Mouse (Mus musculus) intestine, embryonic 14.5 days (tissue): Measurements from ENCODE around the gene Esrrg. TPM values are rescaled to one million over a fixed set of nuclear protein-coding genes. Genes with fewer than 3 reads are reported as not detected.

ENCODE experiments used
- ATAC-seq: fragments of 200-750 bp; cut with Nextera tagmentation; replicated peaks from 2 replicates; pipeline ENCODE4 v1.8.0; 2017; ENCODE audit warnings: low read depth, moderate number of reproducible peaks, moderate TSS enrichment, moderate library complexity; ENCODE audit not compliant: low FRiP score, low TSS enrichment
- DNase-seq: peaks from one replicate; pipeline ENCODE4 v3.0.0-alpha.2; 2018; ENCODE audit warnings: low spot score
- H3K27ac ChIP-seq: fragments of 300-500 bp; sonication (generic); 2 replicates; pipeline ENCODE4 v1.5.1; 2014; ENCODE audit warnings: low read depth, mild to moderate bottlenecking, control low read depth
- H3K27me3 ChIP-seq: fragments of 300-500 bp; sonication (generic); replicated peaks from 2 replicates; pipeline ENCODE4 v1.6.1; 2014; ENCODE audit warnings: low read length, control low read depth; ENCODE audit not compliant: control insufficient read depth, insufficient read depth
- H3K36me3 ChIP-seq: fragments of 300-500 bp; sonication (generic); 2 replicates; pipeline ENCODE4 v1.6.1; 2014; ENCODE audit warnings: low read length, control low read depth; ENCODE audit not compliant: control insufficient read depth, insufficient read depth
- H3K4me1 ChIP-seq: fragments of 300-500 bp; sonication (generic); replicated peaks from 2 replicates; pipeline ENCODE4 v1.6.1; 2014; ENCODE audit warnings: low read length, control low read depth, mixed read lengths; ENCODE audit not compliant: control insufficient read depth, insufficient read depth
- H3K4me2 ChIP-seq: fragments of 300-500 bp; sonication (generic); 2 replicates; pipeline ENCODE4 v1.6.1; 2014; ENCODE audit warnings: low read length
- H3K4me3 ChIP-seq: fragments of 300-500 bp; sonication (generic); 2 replicates; pipeline ENCODE4 v1.5.1; 2014; ENCODE audit warnings: low read depth, low read length, control low read depth, mixed read lengths
- H3K9ac ChIP-seq: fragments of 300-500 bp; sonication (generic); 2 replicates; pipeline ENCODE4 v1.6.1; 2014; ENCODE audit warnings: mild to moderate bottlenecking, low read length
- H3K9me3 ChIP-seq: fragments of 300-500 bp; sonication (generic); 2 replicates; pipeline ENCODE4 v1.6.1; 2016; ENCODE audit warnings: low read length, control low read depth; ENCODE audit not compliant: control insufficient read depth
- WGBS: fragments of 180-500 bp; shearing (Covaris S2); extraction: QIAGEN DNeasy Blood & Tissue Kit; methylation state at CpG from one replicate; pipeline ENCODE4 v1.1.7; 2014; 5-methylcytosine and 5-hydroxymethylcytosine counted together
- polyA plus RNA-seq: library from polyadenylated mRNA; unstranded; fragments of >200 nt; fragmentation: Nextera tagmentation; extraction: Ambion mirVana; gene quantifications from 2 replicates; pipeline ENCODE4 v1.2.1, GENCODE M21; 2014

Gene Esrrg
- polyA plus RNA-seq, 1 experiment from 2014 or later: 6.9 TPM

GRCm38 (mm10) chr1:188260259-188261107 lies 651.9 kb downstream of the Esrrg start:
- H3K9me3 ChIP-seq: no peaks in the 10 kb centered on the region
- H3K4me2 ChIP-seq: no peak overlapping the region
- H3K4me1 ChIP-seq: no peaks in the 10 kb centered on the region
- H3K36me3 ChIP-seq: no peaks in the 10 kb centered on the region
- H3K9ac ChIP-seq: no peak overlapping the region
- WGBS: 68% methylated on average over 6 of the region's 6 CpGs
- H3K27ac ChIP-seq: no peak overlapping the region
- no peaks in the 10 kb centered on the region for H3K27me3 ChIP-seq
- no peak for ATAC-seq
- H3K4me3 ChIP-seq: no peak overlapping the region
- no peak for DNase-seq

- Histone ChIP-seq H3K27ac (no peak within 1 kb of the TSS), H3K36me3 (no peaks in the 10 kb centered on the region), H3K4me3 (no peak within 1 kb of the TSS), H3K4me1 (no peaks in the 10 kb centered on the region), H3K4me2 (no peak within 1 kb of the TSS), H3K9ac (no peak within 1 kb of the TSS), H3K27me3 (no peaks in the 10 kb centered on the region), H3K9me3 (no peaks in the 10 kb centered on the region)
- DNase-seq (no peak), ATAC-seq (no peak)
- WGBS: 72% methylated on average over 10 of the region's 10 CpGs
Measured at GRCm38 (mm10) chr1:188261903-188262682, 653.5 kb downstream of the Esrrg start, which contains the start of gene Ush2a. TSS of gene Ush2a (plus strand) at chr1:188262023.
